Mouse (Mus musculus) neural tube, embryonic 14.5 days (tissue): ENCODE measurements at regions not wholly inside any gene's neighbourhood (a gene's known extent, or its start where the extent isn't known, plus 50 kb on each side); places are given as distances from the start of the nearest gene placed in this dataset.

Experiments
- ATAC-seq: fragments of 200-750 bp; cut with Nextera tagmentation; 2 replicates; pipeline ENCODE4 v1.8.0; 2017; ENCODE audit warnings: low read depth, mild to moderate bottlenecking, moderate TSS enrichment, moderate library complexity
- H3K27ac ChIP-seq: fragments of 300-500 bp; sonication (generic); 2 replicates; pipeline ENCODE4 v1.5.1; 2014; ENCODE audit warnings: low read depth, mild to moderate bottlenecking, control low read depth, low read length, moderate library complexity, mixed read lengths
- H3K27me3 ChIP-seq: fragments of 300-500 bp; sonication (generic); 2 replicates; pipeline ENCODE4 v1.6.1; 2014; ENCODE audit warnings: low read length; ENCODE audit not compliant: control insufficient read depth, insufficient read depth
- H3K36me3 ChIP-seq: fragments of 300-500 bp; sonication (generic); 2 replicates; pipeline ENCODE4 v1.6.1; 2014; ENCODE audit warnings: low read length, mixed read lengths; ENCODE audit not compliant: control insufficient read depth, insufficient read depth
- H3K4me1 ChIP-seq: fragments of 300-500 bp; sonication (generic); 2 replicates; pipeline ENCODE4 v1.6.1; 2014; ENCODE audit warnings: low read length; ENCODE audit not compliant: control insufficient read depth, insufficient read depth
- H3K4me2 ChIP-seq: fragments of 300-500 bp; sonication (generic); 2 replicates; pipeline ENCODE4 v1.6.1; 2014; ENCODE audit warnings: mild to moderate bottlenecking, low read depth, low read length, control low read depth
- H3K4me3 ChIP-seq: fragments of 300-500 bp; sonication (generic); 2 replicates; pipeline ENCODE4 v1.5.1; 2014; ENCODE audit warnings: low read depth, low read length, control low read depth, mixed read lengths
- H3K9ac ChIP-seq: fragments of 300-500 bp; sonication (generic); replicated peaks from 2 replicates; pipeline ENCODE4 v1.6.1; 2014; ENCODE audit warnings: low read depth, mild to moderate bottlenecking, control low read depth, low read length, mixed read lengths
- H3K9me3 ChIP-seq: fragments of 300-500 bp; sonication (generic); 2 replicates; pipeline ENCODE4 v1.6.1; 2016; ENCODE audit warnings: low read length; ENCODE audit not compliant: control insufficient read depth
- WGBS: fragments of 180-500 bp; shearing (Covaris S2); extraction: QIAGEN DNeasy Blood & Tissue Kit; methylation state at CpG from one replicate; pipeline ENCODE4 v1.1.7; 2014; 5-methylcytosine and 5-hydroxymethylcytosine counted together

DNA sequence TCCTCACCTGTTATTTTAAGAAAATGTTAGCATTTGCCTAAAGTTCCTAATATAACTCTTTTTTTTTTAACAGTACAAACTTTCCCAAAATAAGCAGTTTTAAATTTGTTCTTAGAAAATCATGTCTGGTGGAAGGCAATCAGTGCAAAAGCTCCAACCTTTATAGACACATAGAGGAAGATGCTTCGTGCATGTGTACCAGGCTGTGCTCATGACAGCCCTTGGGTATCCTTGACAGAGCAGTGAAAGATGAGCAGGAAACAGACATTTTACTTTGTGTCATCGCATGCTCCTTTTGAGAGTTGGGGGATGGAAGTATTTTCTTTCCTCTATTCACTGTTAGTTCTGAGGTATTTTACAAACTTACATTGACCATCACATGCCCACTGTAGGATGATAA lies 517.3 kb upstream of the Syt1 start:
- no peak for ATAC-seq
- no peaks in the 10 kb centered on the region for H3K36me3 ChIP-seq
- no peak overlapping the region for H3K4me3 ChIP-seq
- H3K4me2 ChIP-seq: no peak overlapping the region
- no peaks in the 10 kb centered on the region for H3K9me3 ChIP-seq
- 89% methylated on average over 2 of the region's 2 CpGs for WGBS
- H3K27ac ChIP-seq: no peak overlapping the region
- H3K4me1 ChIP-seq: no peaks in the 10 kb centered on the region
- H3K9ac ChIP-seq: no peak overlapping the region
- no peaks in the 10 kb centered on the region for H3K27me3 ChIP-seq

GRCm38 (mm10) chr10:109521681-109522080 lies 510.9 kb upstream of the Syt1 start:
- Histone ChIP-seq H3K4me1 (no peaks in the 10 kb centered on the region), H3K4me3 (no peak overlapping the region), H3K4me2 (no peak overlapping the region), H3K27ac (no peak overlapping the region), H3K9me3 (no peaks in the 10 kb centered on the region), H3K27me3 (no peaks in the 10 kb centered on the region), H3K9ac (no peak overlapping the region), H3K36me3 (no peaks in the 10 kb centered on the region)
- WGBS: 30% methylated on average over 2 of the region's 2 CpGs
- ATAC-seq: no peak

DNA sequence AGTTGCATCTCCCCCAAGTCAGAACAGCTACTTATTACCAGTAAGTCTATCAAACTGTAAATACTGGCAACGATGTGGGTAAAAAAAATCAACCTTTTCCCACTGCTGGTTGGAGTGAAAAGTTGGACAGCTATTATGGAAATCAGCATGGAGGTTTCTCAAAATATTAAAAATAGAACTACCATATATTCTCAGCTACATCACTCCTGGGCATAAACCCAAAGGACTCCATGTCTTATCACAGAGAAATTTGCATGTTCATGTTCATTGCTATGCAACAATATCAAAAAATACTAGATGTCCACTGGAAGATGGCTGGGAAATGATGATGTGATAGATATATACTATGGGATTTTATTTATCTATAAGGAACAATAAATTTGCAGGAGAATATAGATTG lies 506.9 kb upstream of the Syt1 start:
- Histone ChIP-seq H3K4me1 (no peaks in the 10 kb centered on the region), H3K9me3 (no peaks in the 10 kb centered on the region), H3K4me3 (no peak overlapping the region), H3K4me2 (no peak overlapping the region), H3K27ac (no peak overlapping the region), H3K36me3 (no peaks in the 10 kb centered on the region), H3K9ac (no peak overlapping the region), H3K27me3 (no peaks in the 10 kb centered on the region)
- ATAC-seq: no peak
- 89% methylated on average over 1 of the region's 1 CpGs for WGBS

GRCm38 (mm10) chr10:109515225-109515624 lies 504.4 kb upstream of the Syt1 start:
- no peak for ATAC-seq
- H3K4me1 ChIP-seq: no peaks in the 10 kb centered on the region
- H3K27ac ChIP-seq: no peak overlapping the region
- WGBS: 89% methylated on average over 3 of the region's 3 CpGs
- H3K27me3 ChIP-seq: no peaks in the 10 kb centered on the region
- no peaks in the 10 kb centered on the region for H3K36me3 ChIP-seq
- H3K9me3 ChIP-seq: no peaks in the 10 kb centered on the region
- H3K9ac ChIP-seq: no peak overlapping the region
- H3K4me2 ChIP-seq: no peak overlapping the region
- H3K4me3 ChIP-seq: no peak overlapping the region

GRCm38 (mm10) chr10:109510917-109511715 lies 500.3 kb upstream of the Syt1 start:
- Histone ChIP-seq H3K9me3 (no peaks in the 10 kb centered on the region), H3K27ac (no peak overlapping the region), H3K27me3 (no peaks in the 10 kb centered on the region), H3K9ac (no peak overlapping the region), H3K36me3 (no peaks in the 10 kb centered on the region), H3K4me3 (no peak overlapping the region), H3K4me1 (no peaks in the 10 kb centered on the region), H3K4me2 (no peak overlapping the region)
- WGBS: 67% methylated on average over 1 of the region's 1 CpGs
- ATAC-seq: no peak

- no peak overlapping the region for H3K9ac ChIP-seq
- H3K36me3 ChIP-seq: no peaks in the 10 kb centered on the region
- H3K4me3 ChIP-seq: no peak overlapping the region
- H3K27me3 ChIP-seq: no peaks in the 10 kb centered on the region
- no peaks in the 10 kb centered on the region for H3K9me3 ChIP-seq
- no peaks in the 10 kb centered on the region for H3K4me1 ChIP-seq
- no peak for ATAC-seq
- no peak overlapping the region for H3K27ac ChIP-seq
- WGBS: 80% methylated on average over 1 of the region's 1 CpGs
- H3K4me2 ChIP-seq: no peak overlapping the region
These were observed 497.8 kb upstream of the Syt1 start for GRCm38 (mm10) chr10:109508553-109508952.

DNA sequence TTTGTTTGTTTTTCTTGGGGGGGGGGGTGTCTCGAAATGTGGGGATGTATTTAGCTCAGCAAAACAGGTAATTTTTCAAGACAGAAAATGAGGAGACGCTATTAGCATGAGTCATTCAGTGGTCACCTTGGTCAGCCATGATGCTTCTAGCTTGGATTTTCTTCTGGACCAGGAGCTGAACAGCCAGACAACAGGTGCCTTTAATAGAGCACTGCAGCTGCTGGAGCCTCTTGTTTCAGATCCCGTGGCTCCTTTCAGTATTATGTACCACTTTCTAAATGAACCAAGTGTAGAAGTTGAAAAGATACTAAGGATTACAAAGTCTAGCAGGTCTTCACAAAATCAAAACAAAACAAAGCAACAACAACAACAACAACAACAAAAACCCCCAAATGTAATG lies 496.4 kb upstream of the Syt1 start:
- Histone ChIP-seq H3K9me3 (no peaks in the 10 kb centered on the region), H3K4me3 (no peak overlapping the region), H3K9ac (no peak overlapping the region), H3K36me3 (no peaks in the 10 kb centered on the region), H3K27ac (no peak overlapping the region), H3K4me1 (no peaks in the 10 kb centered on the region), H3K27me3 (no peaks in the 10 kb centered on the region), H3K4me2 (no peak overlapping the region)
- no peak for ATAC-seq
- WGBS: 74% methylated on average over 3 of the region's 3 CpGs

DNA sequence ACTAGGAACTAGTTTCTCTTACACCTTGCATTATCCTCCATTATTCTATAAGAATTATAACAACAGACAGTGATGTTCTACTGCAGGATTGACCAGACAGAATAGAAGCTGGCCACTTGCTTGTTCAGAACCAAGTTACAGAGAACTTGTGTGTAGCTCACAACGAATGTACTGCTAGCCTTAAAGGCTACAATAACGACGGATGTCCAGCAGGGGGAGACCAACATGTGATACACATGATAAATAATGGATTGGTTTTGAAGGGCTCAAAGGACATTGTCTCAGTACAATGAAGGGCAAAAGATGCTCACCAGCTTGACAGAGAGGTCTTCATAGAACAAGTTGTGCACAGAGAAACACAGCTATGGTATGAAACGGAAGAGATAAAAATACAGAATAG lies 493.9 kb upstream of the Syt1 start:
- Histone ChIP-seq H3K9ac (no peak overlapping the region), H3K27ac (no peak overlapping the region), H3K4me3 (no peak overlapping the region), H3K9me3 (no peaks in the 10 kb centered on the region), H3K36me3 (no peaks in the 10 kb centered on the region), H3K27me3 (no peaks in the 10 kb centered on the region), H3K4me1 (no peaks in the 10 kb centered on the region), H3K4me2 (no peak overlapping the region)
- no peak for ATAC-seq
- WGBS: 56% methylated on average over 4 of the region's 4 CpGs

DNA sequence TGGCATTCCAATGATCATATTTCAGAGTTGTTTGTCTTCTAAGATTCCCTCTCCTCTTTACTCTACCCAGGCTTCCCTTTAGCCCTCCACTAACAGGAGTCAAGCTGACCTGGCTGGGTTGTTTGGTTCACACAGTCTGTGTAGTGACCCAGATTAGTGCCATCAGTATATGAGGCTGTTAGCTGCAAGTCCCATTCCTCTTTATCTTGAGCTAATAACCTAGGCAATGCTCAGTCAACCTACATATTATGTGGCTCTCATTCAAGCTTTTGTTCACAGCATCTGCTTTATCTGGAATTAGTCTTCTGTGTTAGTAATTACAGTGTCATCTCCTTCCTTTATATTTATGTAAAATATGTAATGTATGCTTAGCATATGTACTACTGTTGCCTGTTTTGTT lies 490.1 kb upstream of the Syt1 start:
- H3K4me3 ChIP-seq: no peak overlapping the region
- no peaks in the 10 kb centered on the region for H3K27me3 ChIP-seq
- no peaks in the 10 kb centered on the region for H3K4me1 ChIP-seq
- H3K27ac ChIP-seq: no peak overlapping the region
- H3K9ac ChIP-seq: no peak overlapping the region
- H3K36me3 ChIP-seq: no peaks in the 10 kb centered on the region
- ATAC-seq: no peak
- H3K4me2 ChIP-seq: no peak overlapping the region
- H3K9me3 ChIP-seq: no peaks in the 10 kb centered on the region
